Mouse (Mus musculus) CH12.LX (cell line): Measurements from ENCODE around the gene Ndufa5. TPM values are rescaled to one million over a fixed set of nuclear protein-coding genes. Genes with fewer than 3 reads are reported as not detected.
A peak's percentile ranks its signal among the peaks of the same experiment; 100 is the strongest.

ENCODE experiments used
- DNase-seq: peaks from one replicate; pipeline ENCODE4 v3.0.0-alpha.2; 2013; ENCODE audit errors: extremely low read depth
- H3K27ac ChIP-seq: 2 replicates; pipeline ENCODE4 v1.5.1; 2012; ENCODE audit warnings: low read depth, mild to moderate bottlenecking, control low read depth, moderate library complexity; ENCODE audit not compliant: insufficient read depth
- H3K27me3 ChIP-seq: replicated peaks from 2 replicates; pipeline ENCODE3; 2012; ENCODE audit warnings: inconsistent platforms
- H3K36me3 ChIP-seq, 2 experiments: replicated peaks in 1 of 2; 2 replicates each; pipeline versions ENCODE3 to v1.6.1; 2012; ENCODE audit warnings: inconsistent platforms in 1 of 2, low read length in 1 of 2, mild to moderate bottlenecking in 1 of 2, mixed read lengths in 1 of 2, moderate library complexity in 1 of 2; ENCODE audit not compliant: control insufficient read depth in 1 of 2, insufficient read depth in 1 of 2
- H3K4me1 ChIP-seq, 2 experiments: 2 replicates each; pipeline ENCODE4 v1.6.1; 2012; ENCODE audit warnings: inconsistent platforms in 1 of 2, moderate library complexity in 1 of 2; ENCODE audit not compliant: insufficient read depth in 2 of 2, control insufficient read depth in 1 of 2
- H3K4me2 ChIP-seq: 2 replicates; pipeline ENCODE4 v1.6.1; 2012; ENCODE audit warnings: low read depth, mild to moderate bottlenecking, control low read depth; ENCODE audit not compliant: poor library complexity, insufficient read depth, severe bottlenecking
- H3K4me3 ChIP-seq, 3 experiments: fragments of 150-350 bp in 1 of 3; sonication (generic) in 1 of 3; replicated peaks in 1 of 3; 2 replicates each; pipeline versions ENCODE3 to v1.5.1; 2011 to 2012; ENCODE audit warnings: low read depth in 2 of 3, low read length in 2 of 3, mild to moderate bottlenecking in 2 of 3, moderate library complexity in 2 of 3, control low read depth in 1 of 3, improper control_type of control experiment in 1 of 3, inconsistent platforms in 1 of 3, mixed read lengths in 1 of 3; ENCODE audit not compliant: poor library complexity in 1 of 3
- H3K79me2 ChIP-seq: replicated peaks from 2 replicates; pipeline ENCODE4 v1.6.1; 2012; ENCODE audit warnings: mild to moderate bottlenecking, moderate library complexity; ENCODE audit not compliant: control insufficient read depth, poor library complexity, insufficient read depth, severe bottlenecking; ENCODE audit errors: extremely low read depth
- H3K9ac ChIP-seq: 2 replicates; pipeline ENCODE4 v1.6.1; 2012; ENCODE audit warnings: low read depth, mild to moderate bottlenecking, control low read depth, moderate library complexity; ENCODE audit not compliant: insufficient read depth
- H3K9me3 ChIP-seq: replicated peaks from 2 replicates; pipeline ENCODE3; 2012; ENCODE audit warnings: low read length, inconsistent platforms, mixed read lengths
- BHLHE40 ChIP-seq: IDR thresholded peaks from 2 replicates; pipeline ENCODE4 v1.6.1; 2011; ENCODE audit warnings: mild to moderate bottlenecking, low read depth, low read length, improper control_type of control experiment
- CHD1 ChIP-seq: IDR thresholded peaks from 2 replicates; pipeline ENCODE4 v1.6.1; 2012; ENCODE audit warnings: low read depth, low read length, improper control_type of control experiment, inconsistent platforms
- CHD2 ChIP-seq: IDR thresholded peaks from 2 replicates; pipeline ENCODE4 v1.6.1; 2011; ENCODE audit warnings: low read length, improper control_type of control experiment
- CTCF ChIP-seq, 2 experiments: IDR thresholded peaks in 1 of 2; conservative IDR thresholded peaks in 1 of 2; 2 replicates each; pipeline ENCODE4 v1.5.1; 2011 to 2012; ENCODE audit warnings: low read depth in 2 of 2, low read length in 2 of 2, improper control_type of control experiment in 1 of 2, inconsistent platforms in 1 of 2, mild to moderate bottlenecking in 1 of 2, moderate library complexity in 1 of 2
- E2F4 ChIP-seq: IDR thresholded peaks from 2 replicates; pipeline ENCODE4 v1.6.1; 2011; ENCODE audit warnings: low read depth, low read length, improper control_type of control experiment; ENCODE audit not compliant: insufficient replicate concordance
- ELF1 ChIP-seq: IDR thresholded peaks from 2 replicates; pipeline ENCODE4 v1.6.1; 2014; ENCODE audit warnings: low read depth, mild to moderate bottlenecking, inconsistent platforms, low read length, improper control_type of control experiment
- EP300 ChIP-seq: IDR thresholded peaks from 2 replicates; pipeline ENCODE4 v1.6.1; 2011; ENCODE audit warnings: low read length, improper control_type of control experiment
- ETS1 ChIP-seq: conservative IDR thresholded peaks from 2 replicates; pipeline ENCODE4 v1.6.1; 2012; ENCODE audit warnings: low read depth, mild to moderate bottlenecking, inconsistent platforms, low read length, improper control_type of control experiment, moderate library complexity
- GABPA ChIP-seq: IDR thresholded peaks from 2 replicates; pipeline ENCODE4 v1.6.1; 2012; ENCODE audit warnings: low read depth, low read length, improper control_type of control experiment, inconsistent platforms; ENCODE audit not compliant: insufficient replicate concordance
- HCFC1 ChIP-seq: IDR thresholded peaks from 2 replicates; pipeline ENCODE4 v1.6.1; 2012; ENCODE audit warnings: low read depth, mild to moderate bottlenecking, inconsistent platforms, low read length, improper control_type of control experiment
- IRF4 ChIP-seq: IDR thresholded peaks from 2 replicates; pipeline ENCODE4 v1.6.1; 2014; ENCODE audit warnings: low read depth, mild to moderate bottlenecking, inconsistent platforms, low read length, improper control_type of control experiment
- JUN ChIP-seq: IDR thresholded peaks from 2 replicates; pipeline ENCODE4 v1.6.1; 2011; ENCODE audit warnings: low read depth, mild to moderate bottlenecking, low read length, improper control_type of control experiment, moderate library complexity; ENCODE audit not compliant: insufficient read depth
- JUND ChIP-seq: conservative IDR thresholded peaks from 2 replicates; pipeline ENCODE4 v1.6.1; 2011; ENCODE audit warnings: low read depth, low read length, improper control_type of control experiment
- KAT2A ChIP-seq: IDR thresholded peaks from 2 replicates; pipeline ENCODE4 v1.6.1; 2012; ENCODE audit warnings: low read length, improper control_type of control experiment, inconsistent platforms; ENCODE audit not compliant: insufficient replicate concordance
- MAFK ChIP-seq: IDR thresholded peaks from 2 replicates; pipeline ENCODE4 v1.6.1; 2011; ENCODE audit warnings: low read length, improper control_type of control experiment; ENCODE audit not compliant: insufficient replicate concordance
- MAX ChIP-seq: IDR thresholded peaks from 2 replicates; pipeline ENCODE4 v1.6.1; 2011; ENCODE audit warnings: low read length, improper control_type of control experiment
- MAZ ChIP-seq: IDR thresholded peaks from 2 replicates; pipeline ENCODE4 v1.6.1; 2012; ENCODE audit warnings: low read depth, mild to moderate bottlenecking, inconsistent platforms, low read length, improper control_type of control experiment, moderate library complexity
- MEF2A ChIP-seq: IDR thresholded peaks from 2 replicates; pipeline ENCODE4 v1.6.1; 2014; ENCODE audit warnings: low read depth, mild to moderate bottlenecking, inconsistent platforms, low read length, improper control_type of control experiment, borderline replicate concordance
- MXI1 ChIP-seq: IDR thresholded peaks from 2 replicates; pipeline ENCODE4 v1.6.1; 2011; ENCODE audit warnings: mild to moderate bottlenecking, low read depth, low read length, improper control_type of control experiment
- MYC ChIP-seq: IDR thresholded peaks from 2 replicates; pipeline ENCODE4 v1.6.1; 2011; ENCODE audit warnings: low read depth, mild to moderate bottlenecking, improper control_type of control experiment, low read length
- NELFE ChIP-seq: IDR thresholded peaks from 2 replicates; pipeline ENCODE4 v1.6.1; 2011; ENCODE audit warnings: low read depth, low read length, improper control_type of control experiment
- NRF1 ChIP-seq: IDR thresholded peaks from 2 replicates; pipeline ENCODE4 v1.6.1; 2014; ENCODE audit warnings: low read depth, mild to moderate bottlenecking, inconsistent platforms, low read length, improper control_type of control experiment, moderate library complexity
- PAX5 ChIP-seq: IDR thresholded peaks from 2 replicates; pipeline ENCODE4 v1.6.1; 2012; ENCODE audit warnings: low read length, inconsistent platforms, mixed read lengths
- POLR2A ChIP-seq: IDR thresholded peaks from 2 replicates; pipeline ENCODE4 v1.6.1; 2011; ENCODE audit warnings: low read depth, mild to moderate bottlenecking, improper control_type of control experiment, low read length
- POLR2AphosphoS2 ChIP-seq: IDR thresholded peaks from 2 replicates; pipeline ENCODE4 v1.6.1; 2011; ENCODE audit warnings: low read depth, low read length, improper control_type of control experiment
- RAD21 ChIP-seq: IDR thresholded peaks from 2 replicates; pipeline ENCODE4 v1.6.1; 2011; ENCODE audit warnings: low read depth, mild to moderate bottlenecking, low read length, improper control_type of control experiment, moderate library complexity
- RCOR1 ChIP-seq: conservative IDR thresholded peaks from 2 replicates; pipeline ENCODE4 v1.6.1; 2012; ENCODE audit warnings: low read depth, mild to moderate bottlenecking, inconsistent platforms, low read length, improper control_type of control experiment
- SIN3A ChIP-seq: IDR thresholded peaks from 2 replicates; pipeline ENCODE4 v1.6.1; 2012; ENCODE audit warnings: low read length, improper control_type of control experiment, inconsistent platforms
- SMC3 ChIP-seq: IDR thresholded peaks from 2 replicates; pipeline ENCODE4 v1.6.1; 2011; ENCODE audit warnings: low read depth, low read length, improper control_type of control experiment
- TBP ChIP-seq: conservative IDR thresholded peaks from 2 replicates; pipeline ENCODE4 v1.6.1; 2011; ENCODE audit warnings: low read depth, low read length, improper control_type of control experiment
- TCF12 ChIP-seq: IDR thresholded peaks from 2 replicates; pipeline ENCODE4 v1.6.1; 2014; ENCODE audit warnings: low read depth, mild to moderate bottlenecking, inconsistent platforms, low read length, improper control_type of control experiment
- UBTF ChIP-seq: IDR thresholded peaks from 2 replicates; pipeline ENCODE4 v1.6.1; 2012; ENCODE audit warnings: low read depth, mild to moderate bottlenecking, inconsistent platforms, low read length, improper control_type of control experiment, moderate library complexity
- USF1 ChIP-seq: IDR thresholded peaks from 2 replicates; pipeline ENCODE4 v1.6.1; 2014; ENCODE audit warnings: low read depth, mild to moderate bottlenecking, inconsistent platforms, low read length, improper control_type of control experiment
- USF2 ChIP-seq: conservative IDR thresholded peaks from 2 replicates; pipeline ENCODE4 v1.6.1; 2011; ENCODE audit warnings: low read depth, low read length, improper control_type of control experiment
- ZC3H11A ChIP-seq: IDR thresholded peaks from 2 replicates; pipeline ENCODE4 v1.6.1; 2012; ENCODE audit warnings: low read depth, mild to moderate bottlenecking, inconsistent platforms, low read length, improper control_type of control experiment
- ZKSCAN1 ChIP-seq: IDR thresholded peaks from 2 replicates; pipeline ENCODE4 v1.6.1; 2012; ENCODE audit warnings: low read depth, inconsistent platforms, low read length, improper control_type of control experiment, borderline replicate concordance
- ZMIZ1 ChIP-seq: IDR thresholded peaks from 2 replicates; pipeline ENCODE4 v1.6.1; 2012; ENCODE audit warnings: low read depth, mild to moderate bottlenecking, inconsistent platforms, low read length, improper control_type of control experiment
- ZNF384 ChIP-seq: IDR thresholded peaks from 2 replicates; pipeline ENCODE4 v1.6.1; 2012; ENCODE audit warnings: low read depth, low read length, improper control_type of control experiment, inconsistent platforms
- dilution Hi-C: fragments of 300-500 bp; cut with MboI; formaldehyde crosslinking; loops from 2 replicates; pipeline ENCODE4 v1.14.3; 2020; ENCODE audit warnings: low sequenced_read_pairs; ENCODE audit not compliant: extremely low pct_unique_long_range_greater_than_20kb, extremely low pct_ligation_motif_present
- in situ Hi-C: fragments of 300-500 bp; cut with MboI; formaldehyde crosslinking; loops from 3 replicates; pipeline ENCODE4 v1.14.3; 2019; ENCODE audit warnings: low sequenced_read_pairs, low pct_ligation_motif_present, low pct_unique_long_range_greater_than_20kb, mixed read lengths
- polyA plus RNA-seq: library from polyadenylated mRNA; unstranded; fragments of >175 nt; gene quantifications from 2 replicates; pipeline ENCODE4 v1.2.1, GENCODE M21; 2012; ENCODE audit warnings: low read depth; ENCODE audit not compliant: insufficient read length
- total RNA-seq, 2 experiments: library from RNA; depleted of rRNA; stranded (reverse); fragments of 300-350 nt in 1 of 2; fragments of >200 nt in 1 of 2; gene quantifications; 2 replicates each; pipeline ENCODE4 v1.2.3; 2012 to 2014

Ndufa5 gene
- total and polyA plus RNA-seq, 3 experiments = 67.2 to 372 (median 162) TPM

- no peak for TF ChIP-seq UBTF
- TF ChIP-seq TCF12 = no peak
- TF ChIP-seq POLR2AphosphoS2 = no peak
- TF ChIP-seq GABPA = no peak
- peak; percentile 55; the same call in 1 of the 2 replicates for TF ChIP-seq ZNF384
- peak; percentile 82 for TF ChIP-seq RAD21
- TF ChIP-seq CTCF (conservative IDR thresholded peaks at IDR 0.05 in 1 of 2, IDR thresholded peaks at IDR 0.05 in 1 of 2; ENCODE audit: low read depth in 2 of 2, low read length in 2 of 2) = peak; percentile 26 to 88; a peak in 2 of 4 replicates
- TF ChIP-seq BHLHE40 = no peak
- no peak for TF ChIP-seq MAZ
- TF ChIP-seq E2F4 = 0 out of 2 replicates have a peak, but pooled peaks have one; percentile 63
- TF ChIP-seq MEF2A = 0 out of 2 replicates have a peak, but pooled peaks have one; percentile 17
- no peak for TF ChIP-seq USF2
- TF ChIP-seq MYC = peak; percentile 75
- peak; percentile 35; the same call in 1 of the 2 replicates for TF ChIP-seq ZC3H11A
- no peak for TF ChIP-seq POLR2A
- no peak for TF ChIP-seq ZMIZ1
- TF ChIP-seq SMC3 = peak; percentile 87
- peak; percentile 95 for TF ChIP-seq ELF1
- TF ChIP-seq NRF1 = no peak
- TF ChIP-seq MAFK = no peak
- TF ChIP-seq MAX = 0 out of 2 replicates have a peak, but pooled peaks have one; percentile 19
- no peak for TF ChIP-seq MXI1
- TF ChIP-seq RCOR1 = no peak
- TF ChIP-seq TBP = no peak
- TF ChIP-seq EP300 = 0 out of 2 replicates have a peak, but pooled peaks have one; percentile 14
- no peak for TF ChIP-seq JUND
- TF ChIP-seq USF1 = no peak
- TF ChIP-seq KAT2A = no peak
- TF ChIP-seq PAX5 = no peak
- no peak for TF ChIP-seq IRF4
- no peak for TF ChIP-seq CHD1
- no peak for TF ChIP-seq JUN
- TF ChIP-seq ETS1 = no peak; the same call in 1 of the 2 replicates
- TF ChIP-seq CHD2 = no peak
- peak; percentile 29; the same call in 1 of the 2 replicates for TF ChIP-seq HCFC1
- peak; percentile 46; the same call in 1 of the 2 replicates for TF ChIP-seq NELFE
- peak; percentile 41; the same call in 1 of the 2 replicates for TF ChIP-seq SIN3A
- TF ChIP-seq ZKSCAN1 = no peak
- in situ Hi-C loops (no loop called here), dilution Hi-C loops (no loop called here)
- Histone ChIP-seq H3K4me2 (no peak overlapping the region; the same call in 1 of the 2 replicates), H3K79me2 (peaks cover 19% of the 10 kb centered on the region), H3K36me3 (peaks cover 0 to 3% of the 10 kb centered on the region in 2 experiments), H3K4me3 (no peak overlapping the region), H3K27ac (no peak overlapping the region), H3K9ac (peak overlapping the region; percentile 23), H3K9me3 (peaks cover 3% of the 10 kb centered on the region), H3K27me3 (no peaks in the 10 kb centered on the region), H3K4me1 (peaks cover 8 to 40% of the 10 kb centered on the region in 2 experiments)
- DNase-seq = peak; percentile 79
Observed at GRCm38 (mm10) chr6:24530166-24530565, 2.4 kb upstream of the Ndufa5 start.
